Mouse (Mus musculus) layer of hippocampus, adult 8-10 months (tissue): ENCODE data around the gene Hsd17b1. TPM values are rescaled to one million over a fixed set of nuclear protein-coding genes. Genes with fewer than 3 reads are reported as not detected.
A peak's percentile ranks its signal among the peaks of the same experiment; 100 is the strongest.

Experiments used
- DNase-seq, 2 experiments: peaks; one replicate each; pipeline ENCODE4 v3.0.0; 2022; ENCODE audit warnings: low spot score in 2 of 2
- total RNA-seq, 4 experiments: library from RNA; stranded (reverse); gene quantifications; 2 replicates each; pipeline ENCODE4 v1.2.4; 2022

Gene Hsd17b1
- total RNA-seq: 1 to 10 TPM in 3 of 4 experiments, under 1 TPM in 1; 0.83 to 1.4 (median 1.2) TPM

GRCm38 (mm10) chr11:101078121-101078520 lies at the start of gene Hsd17b1:
TSS of gene Hsd17b1 (plus strand) at chr11:101078411.
- no peak for DNase-seq

- no peak for DNase-seq
Observed at GRCm38 (mm10) chr11:101029320-101029719, 48.9 kb upstream of the Hsd17b1 start.

DNA sequence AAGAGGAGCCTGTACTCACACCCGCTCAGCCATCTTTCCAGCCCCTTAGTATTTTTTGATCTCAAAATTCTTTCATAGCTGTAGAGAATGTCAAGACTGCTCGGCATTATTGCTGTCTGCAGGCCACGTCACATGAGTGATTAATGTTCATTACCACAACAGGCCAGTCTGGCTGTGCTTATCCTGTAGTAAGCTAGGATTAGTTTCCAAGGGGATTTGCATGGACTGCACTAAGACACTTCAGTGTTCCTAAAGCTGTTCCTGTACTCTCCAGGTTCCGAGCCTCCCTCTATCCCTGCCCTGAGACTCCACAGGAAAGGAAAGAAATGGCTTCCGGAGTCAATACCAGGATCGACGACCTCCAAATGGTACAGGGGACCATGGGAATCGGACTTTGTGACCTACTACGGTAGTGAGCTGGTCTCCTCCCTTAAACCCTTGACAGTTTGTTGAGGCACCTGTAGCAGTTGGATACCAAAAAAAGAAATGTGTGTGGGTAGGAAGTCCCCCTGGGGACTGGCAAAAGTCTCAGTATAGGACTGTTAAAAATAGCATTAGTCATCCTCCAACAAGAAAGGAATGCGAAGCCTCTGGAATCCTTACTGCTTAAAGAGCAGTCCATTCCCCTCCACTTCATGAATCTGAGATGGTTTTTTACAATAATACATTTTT lies 47.9 kb upstream of the Hsd17b1 start:
- DNase-seq: no peak

- no peak for DNase-seq
Observed at GRCm38 (mm10) chr11:101030808-101031156, 47.4 kb upstream of the Hsd17b1 start.

- no peak for DNase-seq
Observed at GRCm38 (mm10) chr11:101031470-101031869, 46.7 kb upstream of the Hsd17b1 start.

DNA sequence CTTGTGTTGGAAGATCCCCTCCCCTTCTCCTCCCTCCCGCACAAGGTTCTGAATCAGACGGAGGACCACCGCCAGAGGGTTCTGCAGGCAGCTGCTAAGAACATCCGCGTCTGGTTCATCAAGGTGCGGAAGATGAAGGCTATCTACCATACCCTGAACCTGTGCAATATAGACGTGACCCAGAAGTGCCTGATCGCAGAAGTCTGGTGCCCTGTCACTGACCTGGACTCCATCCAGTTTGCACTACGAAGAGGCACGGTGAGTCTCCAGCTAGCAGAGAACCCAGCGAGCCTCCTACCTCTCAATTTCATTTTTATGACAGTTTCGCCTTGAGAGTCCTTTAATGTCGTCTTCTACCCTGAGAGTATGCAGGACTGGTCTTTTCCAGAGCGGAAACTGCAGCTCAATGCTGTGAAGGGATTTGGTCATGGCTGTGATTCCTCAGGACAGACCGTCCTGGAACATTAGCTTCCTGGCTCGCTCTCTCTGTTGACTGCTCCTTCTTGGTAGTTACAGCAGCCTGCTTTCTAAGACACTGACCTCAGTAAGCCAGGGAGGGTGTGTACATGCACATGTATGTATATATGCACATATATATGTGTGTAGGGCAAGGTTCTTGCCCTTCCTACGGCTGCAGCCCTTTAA lies 44.2 kb upstream of the Hsd17b1 start:
- no peak for DNase-seq

- no peak for DNase-seq
Observed at GRCm38 (mm10) chr11:101034614-101035327, 43.4 kb upstream of the Hsd17b1 start.

DNA sequence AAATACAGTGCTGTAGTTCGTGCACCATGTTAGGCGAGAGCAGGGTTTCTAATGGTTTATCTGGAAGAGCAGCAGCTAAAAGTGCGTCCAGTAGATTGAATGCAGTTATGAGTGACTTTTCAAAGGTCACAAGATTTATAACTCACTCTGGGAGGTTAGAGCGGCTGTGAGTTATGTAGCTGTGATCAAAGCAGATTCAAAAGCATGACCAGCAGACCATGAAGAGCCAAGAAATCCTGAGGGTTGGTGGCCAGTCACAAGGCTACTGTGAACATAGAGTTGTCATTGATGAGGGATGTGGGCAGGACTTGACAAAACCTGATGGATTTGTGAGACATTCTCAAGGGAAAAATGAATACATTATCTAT lies 42.9 kb upstream of the Hsd17b1 start:
- DNase-seq: no peak

DNA sequence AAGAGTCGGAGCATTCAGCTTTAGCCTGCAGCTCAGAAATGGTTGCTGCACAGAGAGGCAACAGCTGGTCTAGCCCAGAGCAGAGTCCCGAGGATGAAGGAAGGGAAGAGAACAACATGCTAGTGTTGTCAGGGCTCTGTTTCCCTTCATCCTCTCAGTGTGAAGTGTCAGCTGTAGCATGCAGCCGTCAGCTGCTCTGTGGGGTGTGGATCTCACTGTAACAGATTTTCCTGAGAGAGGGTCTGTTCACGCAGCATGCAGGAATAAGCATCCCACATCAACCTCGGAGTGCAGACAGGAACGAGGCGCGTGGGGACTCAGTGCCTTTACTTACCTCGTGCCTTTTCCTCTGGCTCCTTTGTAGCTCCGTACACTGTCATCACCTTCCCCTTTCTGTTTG lies 40.4 kb upstream of the Hsd17b1 start:
- DNase-seq: no peak

- DNase-seq: no peak
Observed at GRCm38 (mm10) chr11:101045826-101046225, 32.4 kb upstream of the Hsd17b1 start.

DNA sequence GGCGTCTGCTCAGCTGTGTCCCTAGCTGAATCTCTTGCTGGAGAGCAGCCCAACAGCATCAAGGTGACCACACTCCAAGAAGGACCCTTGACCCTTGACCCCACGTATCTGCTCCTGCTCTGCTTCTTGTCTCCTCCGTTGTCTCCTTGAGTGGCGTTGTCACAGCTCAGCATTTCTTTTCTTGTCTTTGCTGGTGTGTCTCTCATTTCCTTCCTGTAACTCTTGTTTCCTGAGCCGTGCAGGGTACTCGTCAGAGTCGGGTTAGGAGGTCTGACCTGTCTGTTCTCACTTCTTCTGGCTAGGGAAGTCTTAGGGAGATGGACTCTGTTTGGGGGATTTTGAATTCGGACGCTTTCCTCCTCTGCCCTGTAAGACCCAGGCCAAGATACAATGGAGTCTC lies 31.8 kb upstream of the Hsd17b1 start:
- DNase-seq: no peak

GRCm38 (mm10) chr11:101047502-101047901 lies 30.7 kb upstream of the Hsd17b1 start:
- no peak for DNase-seq

DNA sequence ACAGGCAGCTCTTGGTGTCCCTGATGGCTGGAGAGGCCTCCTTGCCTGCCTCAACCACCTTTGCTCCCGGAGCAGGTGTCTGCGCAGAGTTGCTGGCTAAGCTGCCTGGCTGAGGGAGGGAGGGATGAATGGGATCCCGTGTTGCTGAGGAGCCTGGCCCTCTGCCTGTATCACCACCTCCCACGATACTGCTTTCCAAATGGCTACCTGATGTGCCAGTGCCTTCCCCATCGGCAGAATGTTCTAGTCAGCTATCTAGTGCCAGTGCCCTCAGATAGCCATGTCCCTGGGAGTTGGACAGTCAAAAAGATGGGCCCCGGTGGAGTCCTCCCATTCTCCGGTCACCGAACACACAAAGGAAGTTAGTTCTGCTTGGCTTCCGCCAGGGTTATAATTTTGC lies 27.9 kb upstream of the Hsd17b1 start:
- peak in 1 of 2 experiments; percentile 66 for DNase-seq

GRCm38 (mm10) chr11:101051051-101051493 lies 27.1 kb upstream of the Hsd17b1 start:
- DNase-seq: no peak

DNA sequence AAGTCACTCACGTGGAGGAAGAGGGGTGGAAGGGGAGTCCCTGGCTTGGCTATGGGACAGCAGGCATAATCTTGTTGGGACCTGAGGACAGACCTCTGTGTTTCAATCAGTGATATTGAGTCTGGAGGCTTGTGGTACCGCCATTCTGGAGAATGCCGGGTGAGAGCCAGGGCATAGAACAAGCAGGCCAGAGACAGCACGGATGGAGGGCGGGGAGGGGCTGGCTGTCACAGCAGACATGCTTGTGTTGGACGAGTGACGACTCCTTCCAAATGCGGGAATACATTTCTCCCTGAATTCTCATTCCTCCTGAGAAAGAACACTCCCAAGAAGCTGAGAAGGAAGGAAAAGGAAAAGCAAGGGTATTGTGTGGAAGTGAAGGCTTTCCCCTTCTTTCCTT lies 26.6 kb upstream of the Hsd17b1 start:
- DNase-seq: no peak

DNA sequence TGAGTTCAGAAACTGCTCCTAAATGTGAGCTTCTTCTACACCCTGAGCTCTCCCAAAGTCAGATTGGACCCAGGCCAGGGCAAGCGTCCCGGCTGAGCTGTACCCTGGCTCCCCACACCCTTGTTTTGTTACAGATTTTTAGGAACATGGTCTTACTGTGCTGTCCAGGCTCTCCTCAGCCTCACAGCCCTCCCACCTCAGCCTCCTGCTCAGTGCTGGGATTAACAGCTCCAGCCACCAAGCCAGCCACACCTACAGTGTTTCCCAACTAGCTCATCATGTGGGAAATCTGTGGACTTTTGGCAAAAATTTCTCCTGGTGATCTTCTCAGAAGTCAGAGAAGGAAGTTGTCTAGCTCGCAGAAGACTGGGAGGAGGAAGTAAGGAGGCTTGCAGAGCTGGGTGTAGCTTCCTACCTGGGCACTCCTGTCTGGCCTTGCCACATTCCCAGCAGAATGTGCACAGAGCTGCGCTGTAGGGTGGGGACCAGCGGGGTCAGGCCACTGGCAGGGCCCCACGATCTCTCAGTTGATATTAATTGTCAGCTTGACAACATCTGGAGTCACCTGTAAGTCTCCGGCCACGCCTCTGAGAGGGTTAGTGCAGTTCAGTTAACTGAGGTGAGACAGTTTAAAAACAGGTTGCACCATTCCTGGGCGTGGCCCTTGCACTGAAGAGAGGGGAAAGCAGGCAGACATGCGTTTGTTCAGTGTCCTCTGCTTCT lies 25.3 kb upstream of the Hsd17b1 start:
- no peak for DNase-seq

DNA sequence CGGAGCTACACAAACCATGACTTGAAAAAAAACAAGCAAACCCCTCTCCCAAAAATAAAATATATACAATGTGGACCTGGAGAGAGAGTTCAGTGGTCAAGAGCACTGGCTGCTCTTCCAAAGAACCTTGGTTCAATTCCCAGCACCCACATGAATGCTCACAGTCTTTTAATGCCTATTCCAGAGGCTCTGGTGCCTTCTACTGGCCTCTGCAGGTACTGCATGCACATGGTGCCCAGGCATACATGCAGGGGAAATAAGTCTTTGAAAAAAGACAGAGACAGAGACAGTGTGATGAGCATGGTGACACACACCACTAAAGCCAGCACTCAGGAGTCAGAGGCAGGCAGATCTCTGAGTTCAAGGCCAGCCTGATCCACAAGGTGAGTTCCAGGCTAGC lies 24.2 kb upstream of the Hsd17b1 start:
- no peak for DNase-seq

DNA sequence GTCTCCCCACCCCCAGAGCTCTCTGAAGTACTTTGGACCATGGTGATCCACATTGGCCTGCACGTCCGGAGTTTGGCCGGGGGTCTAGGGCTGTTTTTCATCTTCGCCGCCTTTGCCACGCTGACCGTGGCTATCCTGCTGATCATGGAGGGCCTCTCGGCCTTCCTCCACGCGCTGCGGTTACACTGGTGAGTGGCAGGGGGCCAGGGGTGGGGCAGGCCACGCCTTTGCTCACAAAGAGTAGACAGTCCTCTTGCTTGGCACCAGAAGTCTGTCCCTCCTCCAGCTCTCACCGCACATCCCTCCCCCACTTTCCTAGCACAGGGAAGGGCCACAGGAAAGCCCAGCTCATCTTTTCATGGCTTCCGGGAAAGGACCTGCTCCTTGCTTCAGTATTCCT lies 22.8 kb upstream of the Hsd17b1 start:
- no peak for DNase-seq

DNA sequence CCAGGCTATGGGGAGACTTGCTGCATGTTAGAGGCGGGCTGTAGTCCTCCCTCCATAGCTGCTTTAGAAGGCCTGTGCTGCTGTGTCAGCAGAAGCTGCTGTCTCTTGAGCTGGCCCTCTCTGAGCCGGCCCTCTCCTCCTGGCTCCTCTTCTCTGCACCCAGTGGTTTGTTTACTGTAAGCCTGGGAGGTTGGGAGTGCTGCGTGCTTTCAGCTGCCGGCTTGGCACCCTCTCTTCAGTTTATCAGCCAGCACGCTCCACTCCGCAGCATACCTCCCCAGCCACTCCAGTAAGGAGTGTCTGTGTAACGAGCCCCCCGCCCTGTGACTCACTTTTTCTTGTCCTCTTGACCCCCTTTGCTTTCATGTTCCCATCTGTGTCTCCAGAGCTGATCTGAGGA lies 21.3 kb upstream of the Hsd17b1 start:
- DNase-seq: no peak

DNA sequence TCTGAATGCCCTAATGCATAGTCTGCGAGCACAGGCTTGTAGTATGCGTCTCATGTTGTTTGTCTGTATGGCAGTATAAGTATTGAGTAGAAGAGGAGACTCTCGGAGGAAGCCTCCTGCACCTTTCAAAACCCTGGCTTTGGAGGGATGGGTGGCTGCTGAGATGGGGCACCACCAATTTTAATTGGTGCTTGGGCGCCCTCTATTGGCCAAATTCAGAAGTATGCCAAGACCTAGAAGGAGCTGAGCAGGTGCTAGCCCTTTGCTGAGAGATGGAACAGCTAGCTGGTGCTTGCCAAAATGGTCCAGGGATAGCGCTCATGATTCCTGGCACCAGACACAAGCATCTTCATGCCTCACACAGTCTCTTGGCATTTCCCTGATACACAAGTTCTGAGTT lies 20.4 kb upstream of the Hsd17b1 start:
- DNase-seq: peak; percentile 74 to 90

DNA sequence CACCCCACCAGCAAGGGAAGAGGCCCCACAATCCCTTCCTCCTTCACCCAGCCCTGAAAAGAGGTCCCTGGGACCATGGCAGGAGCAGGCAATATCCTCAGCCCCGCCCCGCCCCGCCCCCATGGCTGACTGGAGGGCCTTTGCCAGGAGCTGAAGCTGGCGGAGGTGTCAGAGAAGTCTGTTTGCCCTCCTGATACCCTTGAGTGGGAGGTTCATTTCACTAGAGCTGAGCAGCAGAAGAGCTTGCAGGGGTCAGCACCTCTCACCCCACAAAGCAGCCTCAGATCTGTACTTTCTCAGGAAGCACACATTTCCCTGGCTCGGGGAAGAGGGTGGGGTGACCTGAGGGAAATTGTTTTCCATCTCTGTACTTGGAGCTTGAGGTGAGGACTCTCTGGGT lies 19.5 kb upstream of the Hsd17b1 start:
- DNase-seq: no peak

GRCm38 (mm10) chr11:101059473-101059872 lies 18.7 kb upstream of the Hsd17b1 start:
- DNase-seq: no peak
